Mouse (Mus musculus) brain, embryonic 14.5 days (tissue): ENCODE measurements around the gene Mis18a.

Source experiments
- CTCF ChIP-seq: fragments of 200-500 bp; IDR thresholded peaks from 2 replicates; pipeline ENCODE4 v1.5.1; 2012; ENCODE audit warnings: inconsistent platforms, mild to moderate bottlenecking, moderate library complexity, borderline replicate concordance; ENCODE audit not compliant: insufficient read depth, insufficient read length; ENCODE audit errors: extremely low read depth
- POLR2A ChIP-seq: fragments of 200-500 bp; IDR thresholded peaks from 2 replicates; pipeline ENCODE4 v1.6.1; 2012; ENCODE audit warnings: mild to moderate bottlenecking, inconsistent platforms, borderline replicate concordance; ENCODE audit not compliant: poor library complexity, insufficient read depth, insufficient read length, severe bottlenecking; ENCODE audit errors: extremely low read depth

- TF ChIP-seq CTCF = no peak
- TF ChIP-seq POLR2A = no peak
These were observed 32.1 kb downstream of the Mis18a start for GRCm38 (mm10) chr16:90695121-90695520.
